Mouse (Mus musculus) CH12.LX (cell line): Measurements from ENCODE around the gene Tle3.

ENCODE experiments used
- CHD2 ChIP-seq: IDR thresholded peaks from 2 replicates; pipeline ENCODE4 v1.6.1; 2011; ENCODE audit warnings: low read length, improper control_type of control experiment
- CTCF ChIP-seq, 2 experiments: IDR thresholded peaks in 1 of 2; conservative IDR thresholded peaks in 1 of 2; 2 replicates each; pipeline ENCODE4 v1.5.1; 2011 to 2012; ENCODE audit warnings: low read depth in 2 of 2, low read length in 2 of 2, improper control_type of control experiment in 1 of 2, inconsistent platforms in 1 of 2, mild to moderate bottlenecking in 1 of 2, moderate library complexity in 1 of 2
- MAZ ChIP-seq: IDR thresholded peaks from 2 replicates; pipeline ENCODE4 v1.6.1; 2012; ENCODE audit warnings: low read depth, mild to moderate bottlenecking, inconsistent platforms, low read length, improper control_type of control experiment, moderate library complexity
- MEF2A ChIP-seq: IDR thresholded peaks from 2 replicates; pipeline ENCODE4 v1.6.1; 2014; ENCODE audit warnings: low read depth, mild to moderate bottlenecking, inconsistent platforms, low read length, improper control_type of control experiment, borderline replicate concordance
- MXI1 ChIP-seq: IDR thresholded peaks from 2 replicates; pipeline ENCODE4 v1.6.1; 2011; ENCODE audit warnings: mild to moderate bottlenecking, low read depth, low read length, improper control_type of control experiment
- NELFE ChIP-seq: IDR thresholded peaks from 2 replicates; pipeline ENCODE4 v1.6.1; 2011; ENCODE audit warnings: low read depth, low read length, improper control_type of control experiment
- POLR2A ChIP-seq: IDR thresholded peaks from 2 replicates; pipeline ENCODE4 v1.6.1; 2011; ENCODE audit warnings: low read depth, mild to moderate bottlenecking, improper control_type of control experiment, low read length
- POLR2AphosphoS2 ChIP-seq: IDR thresholded peaks from 2 replicates; pipeline ENCODE4 v1.6.1; 2011; ENCODE audit warnings: low read depth, low read length, improper control_type of control experiment
- RCOR1 ChIP-seq: conservative IDR thresholded peaks from 2 replicates; pipeline ENCODE4 v1.6.1; 2012; ENCODE audit warnings: low read depth, mild to moderate bottlenecking, inconsistent platforms, low read length, improper control_type of control experiment
- SMC3 ChIP-seq: IDR thresholded peaks from 2 replicates; pipeline ENCODE4 v1.6.1; 2011; ENCODE audit warnings: low read depth, low read length, improper control_type of control experiment
- TCF12 ChIP-seq: IDR thresholded peaks from 2 replicates; pipeline ENCODE4 v1.6.1; 2014; ENCODE audit warnings: low read depth, mild to moderate bottlenecking, inconsistent platforms, low read length, improper control_type of control experiment
- ZMIZ1 ChIP-seq: IDR thresholded peaks from 2 replicates; pipeline ENCODE4 v1.6.1; 2012; ENCODE audit warnings: low read depth, mild to moderate bottlenecking, inconsistent platforms, low read length, improper control_type of control experiment

- TF ChIP-seq POLR2A = no peak
- TF ChIP-seq CHD2 = no peak
- TF ChIP-seq RCOR1 = no peak
- TF ChIP-seq CTCF (conservative IDR thresholded peaks at IDR 0.05 in 1 of 2, IDR thresholded peaks at IDR 0.05 in 1 of 2; ENCODE audit: low read depth in 2 of 2, low read length in 2 of 2) = no peak
- TF ChIP-seq SMC3 = no peak
- no peak for TF ChIP-seq ZMIZ1
- TF ChIP-seq MEF2A = no peak
- no peak for TF ChIP-seq MAZ
- TF ChIP-seq TCF12 = no peak
- no peak for TF ChIP-seq NELFE
- no peak for TF ChIP-seq POLR2AphosphoS2
- TF ChIP-seq MXI1 = no peak
These were observed 26.0 kb downstream of the Tle3 start for GRCm38 (mm10) chr9:61398160-61398559.
